Mouse (Mus musculus) urinary bladder, postnatal 4 days (tissue): ENCODE results near the gene Pdzrn4.

ENCODE experiments used
- DNase-seq, 2 experiments: peaks; one replicate each; pipeline ENCODE4 v3.0.0; 2021 to 2022; ENCODE audit warnings: low spot score in 2 of 2

Gene Pdzrn4

GRCm38 (mm10) chr15:92587431-92587830, 190.8 kb downstream of the Pdzrn4 start:
- no peak for DNase-seq

DNA sequence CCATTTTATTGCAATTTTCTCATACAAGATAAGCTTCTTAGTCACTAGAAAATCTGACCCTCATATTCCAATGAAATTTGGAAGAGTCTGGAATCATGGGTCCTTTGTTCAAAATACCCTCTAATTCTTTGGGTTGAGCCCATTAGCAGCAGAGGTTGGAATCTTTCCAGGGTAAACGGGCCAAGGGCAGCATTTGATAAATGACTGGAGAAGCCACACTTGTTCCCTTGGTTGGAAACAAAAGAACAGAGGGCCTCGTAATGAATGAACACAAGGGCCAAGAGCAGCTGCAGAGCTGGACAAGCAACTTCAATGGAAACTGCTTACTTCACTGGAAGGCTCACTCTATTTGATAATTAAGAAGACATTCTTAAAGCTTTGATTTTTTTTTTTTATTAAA, 198.0 kb downstream of the Pdzrn4 start:
- DNase-seq, result no peak

DNA sequence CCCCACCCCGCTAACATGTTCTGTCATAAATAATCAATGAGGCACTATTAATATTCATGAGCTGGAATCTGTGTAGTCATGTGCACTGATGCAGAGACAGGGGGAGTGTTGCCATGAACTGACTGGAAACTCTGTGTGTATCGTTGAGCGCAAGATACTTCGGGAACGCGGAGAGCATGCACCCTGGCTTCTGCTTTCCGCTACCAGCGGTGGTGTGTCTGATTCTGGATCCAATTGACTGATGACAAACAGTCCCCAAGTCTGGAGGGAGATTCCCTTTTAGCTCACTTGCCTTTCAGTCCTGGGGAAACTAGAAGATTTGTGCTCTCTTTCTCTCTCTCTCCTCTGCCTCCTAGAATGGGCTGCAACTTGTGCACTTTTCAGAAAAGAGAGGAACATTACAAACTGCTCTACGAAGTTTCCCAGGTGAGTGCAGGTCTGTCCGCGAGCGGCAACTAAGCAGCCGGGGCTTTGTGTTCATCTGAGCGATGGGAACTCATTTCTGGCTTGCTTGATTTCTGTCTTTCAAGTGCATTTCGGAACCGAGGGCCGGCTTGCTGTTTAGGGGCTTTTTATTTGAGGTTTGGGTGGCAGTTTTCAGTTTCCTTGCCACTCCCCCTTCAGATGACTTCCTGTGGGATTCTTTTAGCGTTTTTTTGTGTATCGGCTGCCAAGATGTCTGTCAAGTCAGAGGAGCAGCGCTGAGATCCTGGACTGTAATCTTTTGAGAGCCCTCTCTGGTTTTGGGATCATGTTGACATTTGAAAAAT, 200.5 kb downstream of the Pdzrn4 start:
- DNase-seq, result no peak

- DNase-seq, result no peak
Observed at GRCm38 (mm10) chr15:92598380-92599295, 202.0 kb downstream of the Pdzrn4 start.

DNA sequence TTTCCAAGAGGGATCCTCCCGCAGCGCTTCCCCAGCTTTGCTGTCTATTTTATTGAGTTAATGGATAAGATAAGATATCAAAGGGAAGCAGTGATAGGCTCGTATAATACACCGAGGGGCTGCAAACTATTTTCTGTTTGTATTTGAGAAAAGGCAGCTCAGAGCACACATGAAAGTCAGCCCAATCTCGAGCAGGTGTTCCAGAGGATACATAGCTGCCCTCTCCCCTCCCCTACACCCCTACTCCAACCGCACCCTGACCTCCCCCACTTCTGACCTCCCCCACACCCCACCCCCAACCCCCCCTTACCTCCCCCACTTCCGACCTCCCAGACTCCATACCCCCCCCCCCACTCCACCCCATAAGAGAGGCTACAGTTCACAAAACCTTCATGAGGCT, 202.7 kb downstream of the Pdzrn4 start:
- no peak for DNase-seq

- DNase-seq, result no peak
Observed at GRCm38 (mm10) chr15:92610866-92611265, 214.2 kb downstream of the Pdzrn4 start.

GRCm38 (mm10) chr15:92612386-92612785, 215.7 kb downstream of the Pdzrn4 start:
- DNase-seq, result no peak

GRCm38 (mm10) chr15:92613228-92613627, 216.5 kb downstream of the Pdzrn4 start:
- no peak for DNase-seq

DNA sequence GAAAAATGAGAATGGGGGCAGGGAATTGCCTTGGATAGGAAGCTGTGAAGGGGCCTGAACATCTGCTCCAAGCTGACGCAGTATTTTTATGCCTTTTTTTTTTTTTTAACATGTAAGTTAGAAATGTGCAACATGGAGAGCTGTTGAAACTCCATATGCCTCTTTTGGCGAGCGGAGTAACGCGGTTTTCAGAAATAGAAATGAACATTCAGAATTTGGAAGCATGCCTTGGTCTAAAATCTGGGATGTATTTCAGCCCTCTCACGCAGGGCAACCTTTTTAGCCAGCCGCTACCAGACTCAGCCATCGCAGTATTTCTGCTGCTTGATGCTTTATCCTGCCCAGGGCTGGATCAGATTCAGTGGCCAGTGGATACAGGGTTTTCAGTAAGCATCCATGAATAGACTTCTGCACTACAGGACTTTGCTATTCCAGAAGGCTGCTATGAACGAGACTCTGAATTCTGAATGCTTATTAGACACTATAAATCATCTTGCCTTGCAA, 225.1 kb downstream of the Pdzrn4 start:
- DNase-seq, result no peak

- no peak for DNase-seq
Observed at GRCm38 (mm10) chr15:92622323-92622722, 225.6 kb downstream of the Pdzrn4 start.

GRCm38 (mm10) chr15:92629172-92629571, 232.5 kb downstream of the Pdzrn4 start:
- no peak for DNase-seq

- no peak for DNase-seq
Observed at GRCm38 (mm10) chr15:92634044-92634610, 237.4 kb downstream of the Pdzrn4 start.

DNA sequence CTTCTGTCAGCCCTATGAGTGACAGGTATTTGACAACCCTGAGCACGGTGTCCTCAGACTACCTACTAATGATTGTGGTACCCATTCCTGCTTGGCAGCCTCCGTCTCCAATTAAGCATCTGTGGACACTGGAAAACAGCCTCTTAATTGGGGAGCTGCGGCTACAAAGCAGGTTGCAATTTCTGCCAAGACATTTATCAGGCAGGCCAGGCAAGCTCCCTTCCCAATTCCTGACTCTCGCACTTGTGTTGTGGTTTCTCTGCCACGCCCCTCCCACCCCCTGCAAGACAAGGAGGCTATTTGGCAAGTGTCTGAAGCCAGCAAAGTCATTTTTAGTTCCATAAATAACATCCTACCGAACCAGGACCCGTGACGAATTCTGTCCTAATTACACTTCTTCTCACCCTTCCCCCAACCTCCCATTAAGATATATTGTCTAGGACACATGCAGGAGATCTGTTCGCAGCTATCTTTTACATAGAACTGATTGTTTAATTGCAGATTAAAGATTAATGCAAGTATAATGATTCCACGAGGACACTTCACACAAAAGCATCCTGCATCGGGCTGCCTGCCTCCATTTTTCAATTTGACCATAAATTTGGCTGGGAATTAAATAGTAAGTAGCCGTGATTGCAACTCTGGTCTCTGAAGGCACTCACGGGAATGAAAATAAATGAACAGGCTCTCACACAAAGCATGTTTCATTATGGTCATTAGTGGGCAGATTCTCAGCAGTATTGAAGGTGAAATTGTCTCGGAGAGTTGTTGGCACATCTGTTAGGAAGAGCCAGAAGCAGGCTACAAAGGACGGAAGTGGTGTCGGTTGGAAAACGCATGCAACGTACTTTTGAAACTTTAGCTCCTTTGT, 243.8 kb downstream of the Pdzrn4 start:
- no peak for DNase-seq

GRCm38 (mm10) chr15:92671279-92672051, 274.8 kb downstream of the Pdzrn4 start:
- DNase-seq, result no peak

DNA sequence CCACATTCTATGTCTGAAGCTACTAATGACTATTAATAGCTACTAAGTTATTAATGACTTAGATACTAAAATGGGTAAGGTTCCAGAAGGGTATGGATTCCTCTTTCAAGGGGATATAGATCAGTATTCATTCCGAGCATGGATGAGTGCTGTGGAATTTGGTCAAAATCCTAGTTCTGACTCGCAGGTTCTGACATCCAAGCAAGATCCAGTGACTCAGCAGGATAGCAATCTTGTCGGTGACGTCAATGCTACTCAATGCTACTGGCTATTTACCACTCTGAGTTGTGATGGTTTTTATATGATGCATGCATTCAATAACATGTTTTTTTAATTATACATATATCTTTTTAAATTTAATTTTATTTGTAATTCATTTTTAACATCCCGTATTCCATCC, 279.4 kb downstream of the Pdzrn4 start:
- DNase-seq, result no peak

DNA sequence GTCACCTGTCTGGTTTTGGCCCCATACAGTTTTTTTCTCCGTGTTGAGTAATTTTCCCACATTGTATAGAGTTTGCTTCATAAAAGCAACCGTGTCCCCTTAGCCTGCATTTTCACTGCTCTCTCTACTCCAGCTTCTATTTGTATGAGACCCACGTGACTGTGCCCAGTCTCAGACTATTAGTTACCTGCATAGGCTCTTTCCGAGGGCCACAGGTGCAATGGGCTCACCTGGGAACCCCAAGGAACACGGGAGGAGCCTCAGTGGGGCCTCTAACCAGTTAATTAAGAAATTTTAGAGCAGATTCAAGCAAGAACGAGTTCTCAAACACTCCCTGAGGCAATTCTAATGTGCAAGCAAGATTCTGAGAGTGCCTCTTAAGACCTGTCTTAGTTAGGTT, 281.7 kb downstream of the Pdzrn4 start:
- DNase-seq, result no peak

DNA sequence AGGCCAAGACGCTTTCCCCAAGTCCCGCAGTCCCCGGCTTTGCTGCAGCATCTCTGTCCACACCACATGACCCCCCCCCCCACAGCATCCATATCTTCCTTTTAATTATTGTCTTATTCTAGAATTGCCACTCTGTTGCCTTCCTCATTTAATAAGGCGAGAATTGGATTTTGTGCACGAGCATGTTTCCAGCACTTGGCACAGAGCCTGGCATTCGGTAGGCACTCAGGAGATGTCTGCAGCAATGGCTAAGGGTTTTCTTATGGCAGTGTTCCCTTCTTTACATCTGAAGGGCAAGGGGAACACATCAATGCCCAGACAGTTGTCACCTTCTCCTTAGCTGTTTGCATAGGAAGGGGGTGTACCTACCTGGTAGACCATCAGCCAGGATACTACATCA, 282.9 kb downstream of the Pdzrn4 start:
- DNase-seq, result no peak

DNA sequence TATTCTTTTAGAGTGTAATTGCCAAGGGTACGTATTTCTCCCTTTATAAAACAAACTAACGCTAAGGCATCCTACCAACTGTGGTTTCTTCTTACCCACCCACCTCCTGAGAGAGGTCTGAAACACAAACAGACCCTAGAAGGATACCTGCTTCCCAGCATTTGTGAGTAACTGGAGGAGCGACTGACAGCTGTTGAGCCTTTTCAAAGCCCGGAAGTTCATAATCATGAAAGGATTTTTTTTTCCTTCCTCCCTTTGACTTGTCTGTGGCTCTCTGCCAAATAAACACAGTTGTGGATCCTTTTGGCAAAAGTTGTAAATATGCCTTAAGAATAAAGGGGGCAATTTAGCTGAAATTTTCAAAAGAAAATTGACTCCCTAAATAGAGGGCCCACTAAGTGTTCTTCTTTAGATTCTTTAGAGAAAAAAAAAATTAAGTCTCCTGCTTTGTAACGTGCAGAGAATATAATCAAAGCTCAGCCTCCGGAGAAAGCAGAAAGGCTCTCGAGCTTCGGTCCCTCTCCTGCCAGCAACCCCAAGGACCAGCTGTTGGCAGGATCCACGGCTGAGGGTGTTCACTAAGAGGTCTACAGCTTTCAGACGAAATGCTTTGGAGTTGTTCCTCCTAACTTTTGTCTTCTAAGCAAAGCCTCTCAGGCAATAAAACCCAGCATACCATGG, 299.7 kb downstream of the Pdzrn4 start:
- no peak for DNase-seq

GRCm38 (mm10) chr15:92704146-92704545, 307.5 kb downstream of the Pdzrn4 start:
- peak in 1 of 2 experiments; percentile 27 for DNase-seq

- no peak for DNase-seq
Observed at GRCm38 (mm10) chr15:92738676-92739075, 342.0 kb downstream of the Pdzrn4 start.
